9 mouse cellular contexts compared by ENCODE assay signal in the genomic region with DNA sequence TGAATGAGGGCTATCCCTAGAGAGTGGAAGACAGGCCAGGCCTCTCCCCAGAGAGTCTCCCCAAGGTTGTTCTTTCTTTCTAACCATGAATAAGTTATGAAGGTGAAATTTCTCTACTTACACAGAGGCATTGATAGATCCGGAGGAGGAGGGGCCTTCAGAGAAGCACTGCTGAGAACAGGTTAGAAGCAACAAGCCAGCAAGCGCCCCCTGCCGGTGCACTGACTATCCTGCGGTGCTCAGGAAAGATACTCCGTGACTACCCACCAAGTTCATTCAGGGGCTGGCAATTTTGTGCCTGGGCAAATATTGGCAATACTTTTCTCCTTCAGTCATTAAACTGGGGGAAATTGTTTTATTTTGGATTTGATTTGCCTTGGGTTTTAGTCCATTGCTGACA.
DNase-seq lines count a peak whose midpoint lies in the region; ATAC-seq and TF ChIP-seq lines count a peak whose summit lies in the region.
"Had no signal": no experiment of that assay in that cellular context is flagged by ENCODE, and none has a peak within 500 bp of the region (broad histone marks: within the 10 kb centered on the region; RNA-seq: fewer than 3 reads in every experiment).

No protein-coding gene starts in this region.

- H3K4me3 ChIP-seq in gastrocnemius, adult 2 months, result no peak overlapping the region
- no peak overlapping the region for H3K4me3 ChIP-seq in neural tube, embryonic 11.5 days (ENCODE audit: low read depth, low read length)
- H3K4me3 ChIP-seq: myocyte had no signal

- no peak; the same call in 1 of the 2 replicates for ATAC-seq in neural tube, embryonic 11.5 days (ENCODE audit: insufficient read depth, low FRiP score, low TSS enrichment)

- H3K4me1 ChIP-seq in neural tube, embryonic 11.5 days (ENCODE audit: control insufficient read depth, insufficient read depth, low read length), result no peaks in the 10 kb centered on the region

- no peaks in the 10 kb centered on the region for H3K36me3 ChIP-seq in neural tube, embryonic 11.5 days (ENCODE audit: control insufficient read depth, insufficient read depth, low read length)

- peak; percentile 52 to 71 for DNase-seq in left cerebral cortex, adult 18-20 months (ENCODE audit: low spot score in 2 of 2)
- no peak for DNase-seq in left cerebral cortex, adult 8-10 months (ENCODE audit: low spot score in 2 of 2)
- peak; percentile 39 for DNase-seq in MN1 (ENCODE audit: low spot score)
- DNase-seq in cerebellum, adult 18-20 months, result peak; percentile 29 to 52
- DNase-seq in gastrocnemius, adult 2 months, result peak; percentile 74
- peak; percentile 26 to 45 for DNase-seq in layer of hippocampus, postnatal 14 days (ENCODE audit: low spot score in 2 of 2)
- DNase-seq in neural tube, embryonic 11.5 days (ENCODE audit: low spot score), result peak; percentile 55
- DNase-seq in thymus, postnatal 4 days, result peak; percentile 90

- H3K27me3 ChIP-seq in neural tube, embryonic 11.5 days (ENCODE audit: control insufficient read depth, insufficient read depth, low read length), result no peaks in the 10 kb centered on the region

- peak; percentile 83 for TF ChIP-seq CTCF in gastrocnemius, adult 2 months (IDR thresholded peaks at IDR 0.05)

- H3K9me3 ChIP-seq in neural tube, embryonic 11.5 days (ENCODE audit: control insufficient read depth, low read length), result no peaks in the 10 kb centered on the region

- no peak overlapping the region for H3K9ac ChIP-seq in neural tube, embryonic 11.5 days (ENCODE audit: low read length)

- intact Hi-C loops in gastrocnemius, adult 2 months (cut with DNase I), result loop anchor here (2.0 to 10.0 kb wide), 4 partner anchors 53 to 735 kb away; no protein-coding TSS in a partner anchor

- 24% methylated on average over 5 of the region's 5 CpGs for WGBS in neural tube, embryonic 11.5 days

- no peak overlapping the region for H3K27ac ChIP-seq in gastrocnemius, adult 2 months
- H3K27ac ChIP-seq in neural tube, embryonic 11.5 days (ENCODE audit: low read depth, low read length), result no peak overlapping the region

- no peak overlapping the region for H3K4me2 ChIP-seq in neural tube, embryonic 11.5 days (ENCODE audit: low read depth)

Comparison
In these comparisons a context has a peak if more than half of its experiments do, and no peak if none do; other contexts are left out.
1. DNase-seq: peak in left cerebral cortex, adult 18-20 months (2 of 2), MN1 (single experiment), cerebellum, adult 18-20 months (2 of 2), gastrocnemius, adult 2 months (single experiment), layer of hippocampus, postnatal 14 days (2 of 2), neural tube, embryonic 11.5 days (single experiment) and thymus, postnatal 4 days (single experiment); none in left cerebral cortex, adult 8-10 months (0 of 2).